Mouse (Mus musculus) stomach, postnatal 0 days (tissue): Measurements from ENCODE around the gene Dlg1.

Source experiments
- CTCF ChIP-seq: IDR thresholded peaks from 2 replicates; pipeline ENCODE4 v1.5.1; 2016; ENCODE audit warnings: antibody characterized with exemption, low read depth, mild to moderate bottlenecking, moderate library complexity
- EP300 ChIP-seq: optimal IDR thresholded peaks from 2 replicates; pipeline ENCODE3; 2016; ENCODE audit warnings: antibody characterized with exemption

DNA sequence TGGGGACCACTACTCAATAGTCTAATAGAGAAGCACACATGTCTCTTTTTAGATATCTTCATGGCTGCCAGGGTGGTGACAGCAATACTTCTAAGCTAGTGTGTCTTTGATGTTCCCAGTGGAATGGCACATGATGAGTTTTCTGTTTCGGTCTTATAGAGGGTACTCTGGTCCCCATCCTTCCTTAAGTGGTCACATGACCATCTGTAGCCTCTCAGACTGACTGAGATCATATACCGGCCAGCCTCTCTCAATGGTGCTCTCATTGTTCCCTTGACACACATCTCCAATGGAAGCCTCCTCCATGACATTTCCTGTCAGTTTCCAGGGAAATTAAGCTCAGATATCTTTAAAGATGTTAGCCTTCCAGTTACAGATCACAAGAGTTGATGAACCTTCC is 46.9 kb upstream of the Dlg1 start:
- no peak for TF ChIP-seq CTCF
- no peak for TF ChIP-seq EP300
